Mouse (Mus musculus) ES-Bruce4 (cell line): ENCODE data around the gene Smim27. TPM values are rescaled to one million over a fixed set of nuclear protein-coding genes. Genes with fewer than 3 reads are reported as not detected.
A peak's percentile ranks its signal among the peaks of the same experiment; 100 is the strongest.
"Not testable (repeated sequence)": the region's sequence is repeated elsewhere in the genome, so short reads cannot be mapped to it uniquely, and the experiment has no call there.

Experiments
- H3K27ac ChIP-seq: 2 replicates; pipeline ENCODE4 v1.5.1; 2012; ENCODE audit warnings: low read length, inconsistent platforms; ENCODE audit not compliant: insufficient read depth
- H3K27me3 ChIP-seq: 2 replicates; pipeline ENCODE4 v1.6.1; 2012; ENCODE audit warnings: mild to moderate bottlenecking, low read length, inconsistent platforms; ENCODE audit not compliant: control insufficient read depth, poor library complexity, insufficient read depth, severe bottlenecking
- H3K36me3 ChIP-seq: 2 replicates; pipeline ENCODE4 v1.6.1; 2012; ENCODE audit warnings: inconsistent platforms, mild to moderate bottlenecking, low read length, moderate library complexity; ENCODE audit not compliant: control insufficient read depth, poor library complexity, insufficient read depth, severe bottlenecking
- H3K4me1 ChIP-seq: one replicate; pipeline ENCODE4 v1.8.1; 2011; ENCODE audit warnings: low read length; ENCODE audit not compliant: control insufficient read depth, insufficient read depth
- H3K4me3 ChIP-seq: 2 replicates; pipeline ENCODE4 v1.5.1; 2011; ENCODE audit warnings: low read depth, mild to moderate bottlenecking, low read length
- H3K9ac ChIP-seq: 2 replicates; pipeline ENCODE4 v1.6.1; 2012; ENCODE audit warnings: low read depth, mild to moderate bottlenecking, inconsistent platforms; ENCODE audit not compliant: poor library complexity, severe bottlenecking
- H3K9me3 ChIP-seq: replicated peaks from 2 replicates; pipeline ENCODE4 v1.6.1; 2012; ENCODE audit warnings: mild to moderate bottlenecking, low read length, inconsistent platforms; ENCODE audit not compliant: control insufficient read depth, poor library complexity, insufficient read depth, severe bottlenecking
- CTCF ChIP-seq: IDR thresholded peaks from one replicate; pipeline ENCODE4 v1.8.1; 2011; ENCODE audit warnings: low read depth, low read length
- EP300 ChIP-seq: IDR thresholded peaks from 2 replicates; pipeline ENCODE4 v1.6.1; 2011; ENCODE audit warnings: low read depth, low read length; ENCODE audit not compliant: insufficient read depth
- POLR2A ChIP-seq: IDR thresholded peaks from one replicate; pipeline ENCODE4 v1.8.1; 2011; ENCODE audit warnings: low read length; ENCODE audit not compliant: insufficient read depth
- polyA plus RNA-seq: library from polyadenylated mRNA; stranded (reverse); fragments of >200 nt; gene quantifications from 2 replicates; pipeline ENCODE4 v1.2.4, GENCODE M21; 2011; ENCODE audit warnings: low read depth; ENCODE audit not compliant: missing spikeins, insufficient read depth, insufficient read length

The Smim27 gene
- polyA plus RNA-seq, 1 experiment = 4.4 TPM

DNA sequence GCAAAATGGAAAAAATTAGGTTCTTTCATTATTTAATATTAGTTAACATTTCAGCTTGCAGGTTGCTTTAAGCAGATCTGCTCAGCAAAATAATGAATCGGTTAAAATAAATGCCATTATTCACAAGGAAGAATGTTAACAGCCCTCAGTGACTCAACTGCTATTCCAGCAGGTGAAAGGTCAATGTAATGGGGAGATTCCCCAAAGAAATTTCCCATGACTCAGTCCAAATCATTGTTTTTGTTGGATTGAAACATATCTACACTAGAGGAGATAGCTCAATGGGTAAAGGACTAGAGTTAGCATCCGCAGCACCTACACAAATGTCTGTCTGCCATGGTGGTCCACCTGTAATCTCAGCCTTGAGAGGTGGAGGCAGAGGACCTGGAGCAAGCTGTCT lies 19.7 kb downstream of the Smim27 start:
- TF ChIP-seq POLR2A (no peak), EP300 (no peak), CTCF (no peak)
- Histone ChIP-seq H3K27me3 (no peaks in the 10 kb centered on the region), H3K9ac (no peak overlapping the region), H3K27ac (no peak overlapping the region), H3K4me1 (no peaks in the 10 kb centered on the region), H3K36me3 (no peaks in the 10 kb centered on the region), H3K9me3 (peaks cover 16% of the 10 kb centered on the region), H3K4me3 (no peak overlapping the region)

- not testable (repeated sequence) for H3K27ac ChIP-seq, H3K4me1 ChIP-seq, H3K36me3 ChIP-seq, H3K27me3 ChIP-seq, H3K4me3 ChIP-seq, H3K9ac ChIP-seq
- H3K9me3 ChIP-seq = peaks cover 30% of the 10 kb centered on the region
Observed at GRCm38 (mm10) chr4:40291511-40291910, 22.1 kb downstream of the Smim27 start.

- Histone ChIP-seq H3K9ac (no peak overlapping the region), H3K9me3 (peaks cover 13% of the 10 kb centered on the region; the same call in 1 of the 2 replicates), H3K27ac (no peak overlapping the region), H3K36me3 (no peaks in the 10 kb centered on the region), H3K4me1 (no peaks in the 10 kb centered on the region), H3K27me3 (peaks cover 2% of the 10 kb centered on the region), H3K4me3 (no peak overlapping the region)
- no peak for TF ChIP-seq EP300
- TF ChIP-seq CTCF = no peak
- no peak for TF ChIP-seq POLR2A
Observed at GRCm38 (mm10) chr4:40299169-40299568, 29.8 kb downstream of the Smim27 start.

DNA sequence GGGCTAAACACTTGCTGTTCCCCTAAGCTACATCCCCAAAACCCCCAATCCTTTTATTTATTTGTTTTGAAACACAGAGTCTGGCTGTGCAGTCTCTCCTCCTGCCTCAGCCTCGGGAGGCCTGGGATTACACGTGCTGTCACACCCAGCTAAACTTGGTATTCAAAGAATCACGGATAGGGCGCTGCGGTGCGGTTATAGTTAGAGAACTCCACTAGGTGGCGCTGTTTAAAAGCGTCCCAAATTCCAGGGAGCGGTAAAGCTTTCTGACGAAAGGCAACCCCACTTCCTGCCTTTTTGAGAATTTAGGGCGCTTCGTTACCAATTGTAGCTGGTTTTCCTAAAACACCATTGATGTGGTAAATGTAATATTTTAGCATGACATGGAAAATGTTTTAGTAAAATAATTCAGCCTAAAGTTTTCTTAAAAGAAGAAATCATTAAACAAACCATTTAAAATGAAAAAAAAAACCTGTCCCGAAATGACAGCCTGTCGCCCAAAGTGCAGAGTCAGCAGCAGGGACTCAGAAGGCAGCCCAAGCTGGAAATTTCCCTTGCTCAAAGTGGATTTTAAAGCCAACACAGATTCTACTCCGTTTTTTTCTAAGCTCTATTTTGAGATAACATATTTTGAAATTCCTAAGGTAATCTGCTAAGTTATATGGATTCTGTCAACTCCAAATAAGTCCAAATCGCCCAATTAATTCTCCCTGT lies 31.9 kb downstream of the Smim27 start:
- H3K9me3 ChIP-seq = peaks cover 2% of the 10 kb centered on the region; the same call in 1 of the 2 replicates
- TF ChIP-seq POLR2A (no peak), EP300 (0 out of 2 replicates have a peak, but pooled peaks have one; percentile 6), CTCF (peak; percentile 56)
- H3K4me1 ChIP-seq = no peaks in the 10 kb centered on the region
- H3K9ac ChIP-seq = no peak overlapping the region
- peaks cover 4% of the 10 kb centered on the region for H3K27me3 ChIP-seq
- no peak overlapping the region for H3K4me3 ChIP-seq
- H3K36me3 ChIP-seq = no peaks in the 10 kb centered on the region
- H3K27ac ChIP-seq = no peak overlapping the region

DNA sequence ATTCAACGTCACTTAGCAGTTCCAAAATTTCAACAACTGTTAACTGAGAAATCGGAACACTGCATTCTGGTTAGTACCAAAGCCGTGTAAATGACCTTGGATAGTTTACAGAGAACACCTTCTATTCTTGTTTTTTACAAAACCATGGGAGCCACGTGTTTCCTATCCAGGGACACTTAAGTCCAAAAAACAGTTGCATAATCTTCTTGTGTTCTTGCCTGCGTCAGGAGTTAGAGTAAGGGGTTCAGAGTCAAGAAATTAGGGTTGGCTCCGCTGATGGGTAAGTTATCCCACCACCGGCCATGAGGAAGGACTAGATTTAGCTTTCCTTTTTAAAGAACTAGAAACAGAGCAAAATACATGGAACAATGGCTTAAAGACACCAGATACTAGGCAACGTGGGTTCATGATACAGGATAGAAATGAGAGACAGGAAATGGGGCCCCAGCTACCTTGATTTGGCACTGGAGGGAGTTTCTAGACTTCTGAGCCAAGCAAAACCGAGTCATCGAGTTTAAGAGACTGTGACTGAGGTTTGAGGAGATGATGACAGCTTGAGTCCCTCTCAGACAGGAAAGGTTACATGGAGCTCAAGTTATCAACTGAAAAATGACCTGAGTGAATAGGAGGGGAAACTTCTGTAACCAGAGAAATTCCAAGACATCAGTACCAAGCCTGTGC lies 33.2 kb downstream of the Smim27 start:
- no peak for TF ChIP-seq CTCF
- no peak for TF ChIP-seq EP300
- TF ChIP-seq POLR2A = no peak
- no peak overlapping the region for H3K4me3 ChIP-seq
- no peaks in the 10 kb centered on the region for H3K36me3 ChIP-seq
- H3K9me3 ChIP-seq = no peaks in the 10 kb centered on the region
- H3K27me3 ChIP-seq = peaks cover 4% of the 10 kb centered on the region
- H3K4me1 ChIP-seq = no peaks in the 10 kb centered on the region
- no peak overlapping the region for H3K9ac ChIP-seq
- no peak overlapping the region for H3K27ac ChIP-seq

GRCm38 (mm10) chr4:40309682-40310081 lies 40.3 kb downstream of the Smim27 start:
- Histone ChIP-seq H3K27me3 (peaks cover 2% of the 10 kb centered on the region; the same call in 1 of the 2 replicates), H3K36me3 (no peaks in the 10 kb centered on the region), H3K4me3 (no peak overlapping the region), H3K9ac (no peak overlapping the region), H3K27ac (no peak overlapping the region), H3K9me3 (no peaks in the 10 kb centered on the region), H3K4me1 (no peaks in the 10 kb centered on the region)
- TF ChIP-seq CTCF = no peak
- TF ChIP-seq EP300 = no peak
- no peak for TF ChIP-seq POLR2A
